Mouse (Mus musculus) liver, embryonic 11.5 days (tissue): ENCODE measurements around the gene Nabp1. TPM values are rescaled to one million over a fixed set of nuclear protein-coding genes. Genes with fewer than 3 reads are reported as not detected.

Source experiments
- polyA plus RNA-seq: library from polyadenylated mRNA; unstranded; fragments of >200 nt; fragmentation: Nextera tagmentation; extraction: Ambion mirVana; gene quantifications from 2 replicates; pipeline ENCODE4 v1.2.1, GENCODE M21; 2014

The Nabp1 gene
- polyA plus RNA-seq, 1 experiment from 2014 or later: 7.6 TPM

Other genes starting within 250 kb of the Nabp1 start
- 31.1 and 34.5 TPM in 2 replicates for gene Cavin2, start 189.3 kb downstream of the Nabp1 start, polyA plus RNA-seq